In the genomic region with DNA sequence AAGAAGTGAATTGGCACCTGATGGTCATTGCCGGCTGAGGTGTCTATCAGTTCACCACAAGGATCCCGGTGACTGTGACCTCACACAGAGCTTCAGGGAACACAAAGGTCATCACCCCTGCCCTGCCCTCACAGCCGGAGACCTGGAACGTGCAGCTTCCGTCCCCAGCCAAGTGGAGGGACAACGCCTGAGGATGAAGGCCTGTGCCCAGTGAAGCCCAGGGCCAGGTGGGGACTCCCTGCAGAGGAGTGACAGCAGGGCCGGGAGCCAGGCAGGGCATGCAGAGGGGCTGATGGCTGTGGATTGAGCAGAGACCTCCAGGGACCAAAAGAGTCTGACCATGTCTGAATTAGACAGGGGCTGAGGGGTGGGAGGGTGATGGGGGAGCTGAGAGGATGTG, we compare ENCODE assay signal across 20 mouse cellular contexts. TPM values are rescaled to one million over a fixed set of nuclear protein-coding genes. Genes with fewer than 3 reads are reported as not detected.
DNase-seq lines count a peak whose midpoint lies in the region; ATAC-seq lines count a peak whose summit lies in the region.
"Had no signal": no experiment of that assay in that cellular context is flagged by ENCODE, and none has a peak within 500 bp of the region (broad histone marks: within the 10 kb centered on the region; RNA-seq: fewer than 3 reads in every experiment).

No protein-coding gene starts in this region.

- no peak overlapping the region for H3K27ac ChIP-seq in embryonic facial prominence, embryonic 13.5 days
- no peak overlapping the region for H3K27ac ChIP-seq in embryonic facial prominence, embryonic 10.5 days (replicated peaks)
- no peak overlapping the region for H3K27ac ChIP-seq in liver, embryonic 16.5 days (ENCODE audit: low read length)
- H3K27ac ChIP-seq in midbrain, embryonic 13.5 days = no peak overlapping the region
- H3K27ac ChIP-seq in midbrain, embryonic 14.5 days (replicated peaks; ENCODE audit: low read depth, low read length) = no peak overlapping the region
- H3K27ac ChIP-seq: forebrain, embryonic 13.5 days; forebrain, embryonic 15.5 days had no signal

- H3K4me1 ChIP-seq in embryonic facial prominence, embryonic 13.5 days = peaks cover 6% of the 10 kb centered on the region; the same call in 1 of the 2 replicates
- peaks cover 30% of the 10 kb centered on the region for H3K4me1 ChIP-seq in embryonic facial prominence, embryonic 10.5 days
- H3K4me1 ChIP-seq in liver, embryonic 16.5 days (ENCODE audit: control insufficient read depth, low read depth, low read length) = no peaks in the 10 kb centered on the region
- peaks cover 30% of the 10 kb centered on the region for H3K4me1 ChIP-seq in midbrain, embryonic 13.5 days (replicated peaks)
- peaks cover 13% of the 10 kb centered on the region for H3K4me1 ChIP-seq in midbrain, embryonic 14.5 days (ENCODE audit: control insufficient read depth, insufficient read depth, low read length)

- peak; percentile 40 for DNase-seq in cerebellum, adult 9-11 months
- no peak for DNase-seq in cerebellum, adult 8-10 months
- no peak for DNase-seq in embryonic facial prominence, embryonic 10.5 days (ENCODE audit: low spot score)
- no peak for DNase-seq in liver
- no peak for DNase-seq in midbrain, embryonic 14.5 days
- DNase-seq: adrenal gland, adult 8-10 months; adrenal gland, postnatal 14 days; adrenal gland, postnatal 36 days; B cell, adult 2 months; cerebellum, adult 11-12 months; forebrain, postnatal 0 days had no signal

- H3K4me2 ChIP-seq in embryonic facial prominence, embryonic 13.5 days = no peak overlapping the region
- H3K4me2 ChIP-seq in liver, embryonic 16.5 days (ENCODE audit: low read depth, low read length) = no peak overlapping the region
- no peak overlapping the region for H3K4me2 ChIP-seq in midbrain, embryonic 13.5 days (replicated peaks)
- no peak overlapping the region for H3K4me2 ChIP-seq in midbrain, embryonic 14.5 days (ENCODE audit: low read length)
- H3K4me2 ChIP-seq: forebrain, embryonic 13.5 days; forebrain, embryonic 15.5 days had no signal

- WGBS in embryonic facial prominence, embryonic 13.5 days = 42% methylated on average over 7 of the region's 7 CpGs
- WGBS in embryonic facial prominence, embryonic 10.5 days = 44% methylated on average over 7 of the region's 7 CpGs
- 62% methylated on average over 7 of the region's 7 CpGs for WGBS in liver, embryonic 16.5 days (ENCODE audit: insufficient replicate concordance)
- 47% methylated on average over 7 of the region's 7 CpGs for WGBS in midbrain, embryonic 13.5 days
- WGBS in midbrain, embryonic 14.5 days = 42% methylated on average over 7 of the region's 7 CpGs

- no peaks in the 10 kb centered on the region; the same call in 1 of the 2 replicates for H3K9me3 ChIP-seq in embryonic facial prominence, embryonic 13.5 days
- H3K9me3 ChIP-seq in embryonic facial prominence, embryonic 10.5 days = no peaks in the 10 kb centered on the region
- H3K9me3 ChIP-seq in liver, embryonic 16.5 days (replicated peaks; ENCODE audit: control insufficient read depth, low read length) = no peaks in the 10 kb centered on the region
- H3K9me3 ChIP-seq in midbrain, embryonic 13.5 days = no peaks in the 10 kb centered on the region
- H3K9me3 ChIP-seq in midbrain, embryonic 14.5 days (ENCODE audit: control insufficient read depth, low read length) = no peaks in the 10 kb centered on the region
- H3K9me3 ChIP-seq: forebrain, embryonic 13.5 days; forebrain, embryonic 15.5 days; G1E had no signal

- H3K4me3 ChIP-seq in embryonic facial prominence, embryonic 13.5 days = no peak overlapping the region
- no peak overlapping the region for H3K4me3 ChIP-seq in embryonic facial prominence, embryonic 10.5 days
- no peak overlapping the region for H3K4me3 ChIP-seq in liver, embryonic 16.5 days (ENCODE audit: low read depth, low read length)
- no peak overlapping the region for H3K4me3 ChIP-seq in midbrain, embryonic 13.5 days (replicated peaks)
- H3K4me3 ChIP-seq in midbrain, embryonic 14.5 days (replicated peaks; ENCODE audit: low read depth, low read length) = no peak overlapping the region
- H3K4me3 ChIP-seq: forebrain, embryonic 13.5 days; forebrain, embryonic 15.5 days had no signal

- H3K9ac ChIP-seq in embryonic facial prominence, embryonic 13.5 days = peak overlapping the region; percentile 49; the same call in 1 of the 2 replicates
- no peak overlapping the region for H3K9ac ChIP-seq in liver, embryonic 16.5 days (ENCODE audit: low read depth, low read length)
- 0 out of 2 replicates have a peak overlapping the region, but pooled peaks have one; percentile 32 for H3K9ac ChIP-seq in midbrain, embryonic 13.5 days (replicated peaks)
- H3K9ac ChIP-seq in midbrain, embryonic 14.5 days (replicated peaks; ENCODE audit: low read length) = no peak overlapping the region
- H3K9ac ChIP-seq: forebrain, embryonic 13.5 days; forebrain, embryonic 15.5 days; forebrain, postnatal 0 days had no signal

- no peak for ATAC-seq in embryonic facial prominence, embryonic 13.5 days (ENCODE audit: insufficient number of reproducible peaks, insufficient read depth, low FRiP score, low TSS enrichment, low read depth)
- ATAC-seq in liver, embryonic 16.5 days (ENCODE audit: low read depth) = 0 out of 2 replicates have a peak, but pooled peaks have one; percentile 21
- no peak for ATAC-seq in midbrain, embryonic 13.5 days
- no peak for ATAC-seq in midbrain, embryonic 14.5 days (ENCODE audit: low FRiP score, low TSS enrichment)
- ATAC-seq: activated CD4-positive, CD25-positive, alpha-beta regulatory T cell, adult 4 months; CD4-positive, CD25-positive, alpha-beta regulatory T cell, adult 4 months; forebrain, embryonic 13.5 days; forebrain, embryonic 15.5 days; forebrain, postnatal 0 days; Patski had no signal

- peaks cover 44% of the 10 kb centered on the region for H3K27me3 ChIP-seq in embryonic facial prominence, embryonic 13.5 days
- H3K27me3 ChIP-seq in embryonic facial prominence, embryonic 10.5 days (replicated peaks; ENCODE audit: low read depth, poor library complexity, severe bottlenecking) = peaks cover 49% of the 10 kb centered on the region
- peaks cover 19% of the 10 kb centered on the region for H3K27me3 ChIP-seq in liver, embryonic 16.5 days (ENCODE audit: control insufficient read depth, insufficient read depth, low read depth, low read length)
- peaks cover 23% of the 10 kb centered on the region for H3K27me3 ChIP-seq in midbrain, embryonic 13.5 days
- H3K27me3 ChIP-seq in midbrain, embryonic 14.5 days (ENCODE audit: control insufficient read depth, insufficient read depth, low read length) = peaks cover 10% of the 10 kb centered on the region

- no peaks in the 10 kb centered on the region for H3K36me3 ChIP-seq in embryonic facial prominence, embryonic 13.5 days
- H3K36me3 ChIP-seq in embryonic facial prominence, embryonic 10.5 days (replicated peaks) = no peaks in the 10 kb centered on the region
- no peaks in the 10 kb centered on the region for H3K36me3 ChIP-seq in liver, embryonic 16.5 days (ENCODE audit: control insufficient read depth, insufficient read depth)
- H3K36me3 ChIP-seq in midbrain, embryonic 13.5 days = no peaks in the 10 kb centered on the region
- H3K36me3 ChIP-seq in midbrain, embryonic 14.5 days (ENCODE audit: control insufficient read depth, insufficient read depth, low read length) = no peaks in the 10 kb centered on the region
- H3K36me3 ChIP-seq: forebrain, embryonic 15.5 days; G1E had no signal

RNA-seq across cellular contexts. Expression of gene Grm4, which starts 1.9 kb away (rescaled TPM):
- polyA plus RNA-seq in embryonic facial prominence, embryonic 13.5 days (2015; fragmentation: Nextera tagmentation; extraction: Ambion mirVana) = 0.25 and 0.38 TPM in 2 replicates
- polyA plus RNA-seq in embryonic facial prominence, embryonic 10.5 days (2016; fragmentation: Nextera tagmentation; extraction: Ambion mirVana) = 0.96 and 1.3 TPM in 2 replicates
- polyA plus RNA-seq in liver, embryonic 16.5 days (2015; fragmentation: Nextera tagmentation; extraction: Ambion mirVana) = not detected in 2 replicates
- 5.8 and 6.1 TPM in 2 replicates for polyA plus RNA-seq in midbrain, embryonic 13.5 days (2015; fragmentation: Nextera tagmentation; extraction: Ambion mirVana)
- polyA plus RNA-seq in midbrain, embryonic 14.5 days (2014; fragmentation: Nextera tagmentation; extraction: Ambion mirVana) = 9.8 and 10.1 TPM in 2 replicates
- polyA plus RNA-seq: CD4-positive, CD25-positive, alpha-beta regulatory T cell, adult 4 months; G1E had no signal

RNA-seq across cellular contexts. Expression of gene Hmga1, which starts 33.2 kb away (rescaled TPM):
- 227 and 258 TPM in 2 replicates for polyA plus RNA-seq in embryonic facial prominence, embryonic 13.5 days (2015; fragmentation: Nextera tagmentation; extraction: Ambion mirVana)
- polyA plus RNA-seq in embryonic facial prominence, embryonic 10.5 days (2016; fragmentation: Nextera tagmentation; extraction: Ambion mirVana) = 819 and 896 TPM in 2 replicates
- polyA plus RNA-seq in liver, embryonic 16.5 days (2015; fragmentation: Nextera tagmentation; extraction: Ambion mirVana) = 98.3 and 104 TPM in 2 replicates
- polyA plus RNA-seq in midbrain, embryonic 13.5 days (2015; fragmentation: Nextera tagmentation; extraction: Ambion mirVana) = 120 and 124 TPM in 2 replicates
- 134 and 143 TPM in 2 replicates for polyA plus RNA-seq in midbrain, embryonic 14.5 days (2014; fragmentation: Nextera tagmentation; extraction: Ambion mirVana)

RNA-seq across cellular contexts. Expression of gene AI413582, which starts 42.4 kb away (rescaled TPM):
- polyA plus RNA-seq in embryonic facial prominence, embryonic 13.5 days (2015; fragmentation: Nextera tagmentation; extraction: Ambion mirVana) = 21.2 and 21.4 TPM in 2 replicates
- 12.1 and 15.9 TPM in 2 replicates for polyA plus RNA-seq in embryonic facial prominence, embryonic 10.5 days (2016; fragmentation: Nextera tagmentation; extraction: Ambion mirVana)
- 10.5 and 10.7 TPM in 2 replicates for polyA plus RNA-seq in liver, embryonic 16.5 days (2015; fragmentation: Nextera tagmentation; extraction: Ambion mirVana)
- 33.4 and 36.8 TPM in 2 replicates for polyA plus RNA-seq in midbrain, embryonic 13.5 days (2015; fragmentation: Nextera tagmentation; extraction: Ambion mirVana)
- 51.9 and 74.5 TPM in 2 replicates for polyA plus RNA-seq in midbrain, embryonic 14.5 days (2014; fragmentation: Nextera tagmentation; extraction: Ambion mirVana)

Comparison
In these comparisons a context has a peak if more than half of its experiments do, and no peak if none do; other contexts are left out.
1. H3K9ac ChIP-seq: peak in embryonic facial prominence, embryonic 13.5 days (single experiment) and midbrain, embryonic 13.5 days (single experiment); none in liver, embryonic 16.5 days (single experiment) and midbrain, embryonic 14.5 days (single experiment).